In genomic region chr8:126665581-126666241, GRCm38 (mm10) we compare ENCODE assay signal across 8 mouse cellular contexts.
A peak's percentile ranks its signal among the peaks of the same experiment; 100 is the strongest.
DNase-seq lines count a peak whose midpoint lies in the region; ATAC-seq and TF ChIP-seq lines count a peak whose summit lies in the region.

No protein-coding gene starts in this region.

- H3K4me1 ChIP-seq in G1E (ENCODE audit: insufficient read depth, low read depth, low read length), result peaks cover 89% of the 10 kb centered on the region
- peaks cover 50% of the 10 kb centered on the region for H3K4me1 ChIP-seq in brown adipose tissue, adult 24 weeks (ENCODE audit: control insufficient read depth, insufficient read depth, insufficient read length, low read length)
- H3K4me1 ChIP-seq in forebrain, embryonic 15.5 days, result peaks cover 87% of the 10 kb centered on the region
- H3K4me1 ChIP-seq in liver, embryonic 14.5 days (replicated peaks; ENCODE audit: control insufficient read depth in 2 of 2, insufficient read depth in 2 of 2, low read length in 1 of 2), result peaks cover 8 to 47% of the 10 kb centered on the region in 2 experiments

- no peaks in the 10 kb centered on the region for H3K36me3 ChIP-seq in G1E (replicated peaks)
- H3K36me3 ChIP-seq in forebrain, embryonic 15.5 days, result no peaks in the 10 kb centered on the region
- H3K36me3 ChIP-seq in liver, embryonic 14.5 days (replicated peaks; ENCODE audit: control insufficient read depth, insufficient read depth, low read depth), result no peaks in the 10 kb centered on the region

- no peak for DNase-seq in G1E (ENCODE audit: low spot score)
- DNase-seq in heart, postnatal 14 days, result peak; percentile 58 to 62
- DNase-seq in kidney, postnatal 4 days, result peak; percentile 65 to 73
- no peak for DNase-seq in liver, embryonic 14.5 days (ENCODE audit: low read depth in 3 of 3, low spot score in 3 of 3)
- DNase-seq in naive thymus-derived CD4-positive, alpha-beta T cell, adult 2 months (ENCODE audit: low read depth), result peak; percentile 62
- peak; percentile 75 for DNase-seq in urinary bladder, postnatal 14 days (ENCODE audit: low spot score)

- WGBS in forebrain, embryonic 15.5 days, result 2% methylated on average over 18 of the region's 18 CpGs
- WGBS in liver, embryonic 14.5 days (ENCODE audit: insufficient replicate concordance), result 27% methylated on average over 18 of the region's 18 CpGs

- no peaks in the 10 kb centered on the region for H3K27me3 ChIP-seq in G1E (ENCODE audit: insufficient read depth, low read length)
- no peaks in the 10 kb centered on the region for H3K27me3 ChIP-seq in forebrain, embryonic 15.5 days
- H3K27me3 ChIP-seq in liver, embryonic 14.5 days (ENCODE audit: control insufficient read depth, insufficient read depth, low read length), result no peaks in the 10 kb centered on the region

- H3K4me2 ChIP-seq in forebrain, embryonic 15.5 days (replicated peaks), result peak overlapping the region; percentile 46
- peak overlapping the region; percentile 44 for H3K4me2 ChIP-seq in liver, embryonic 14.5 days (ENCODE audit: low read depth)

- TF ChIP-seq CTCF in G1E (IDR thresholded peaks at IDR 0.05; ENCODE audit: low read depth, low read length), result no peak
- TF ChIP-seq CTCF in liver, embryonic 14.5 days (IDR thresholded peaks at IDR 0.05; ENCODE audit: low read depth), result no peak

- intact Hi-C loops in heart, postnatal 14 days (cut with DNase I), result loop anchor here (1.0 to 5.0 kb wide), 7 partner anchors 69 to 252 kb away; no protein-coding TSS in a partner anchor

- H3K9me3 ChIP-seq in G1E (replicated peaks), result no peaks in the 10 kb centered on the region
- H3K9me3 ChIP-seq in forebrain, embryonic 15.5 days, result no peaks in the 10 kb centered on the region
- no peaks in the 10 kb centered on the region for H3K9me3 ChIP-seq in liver, embryonic 14.5 days (ENCODE audit: control insufficient read depth, low read length)

- H3K4me3 ChIP-seq in G1E (ENCODE audit: low read depth, low read length), result peak overlapping the region; percentile 65; the same call in 1 of the 2 replicates
- H3K4me3 ChIP-seq in brown adipose tissue, adult 24 weeks (ENCODE audit: insufficient read depth, low read depth, low read length), result peak overlapping the region; percentile 40
- peak overlapping the region; percentile 18 for H3K4me3 ChIP-seq in forebrain, embryonic 15.5 days
- H3K4me3 ChIP-seq in liver, embryonic 14.5 days (ENCODE audit: insufficient read depth in 1 of 2, low read depth in 2 of 2, low read length in 2 of 2), result no peak overlapping the region

- TF ChIP-seq EP300 in liver, embryonic 14.5 days (IDR thresholded peaks at IDR 0.05; ENCODE audit: low read depth), result no peak

- H3K27ac ChIP-seq in brown adipose tissue, adult 24 weeks (replicated peaks; ENCODE audit: low read depth, low read length), result peak overlapping the region; percentile 99
- H3K27ac ChIP-seq in forebrain, embryonic 15.5 days (replicated peaks), result peak overlapping the region; percentile 98
- peak overlapping the region; percentile 8 for H3K27ac ChIP-seq in liver, embryonic 14.5 days

- peak; percentile 42 for ATAC-seq in G1E (ENCODE audit: extremely low read depth, insufficient number of reproducible peaks, low FRiP score, poor library complexity, severe bottlenecking)
- peak; percentile 8; the same call in 1 of the 2 replicates for ATAC-seq in forebrain, embryonic 15.5 days (replicated peaks)
- no peak for ATAC-seq in liver, embryonic 14.5 days (ENCODE audit: insufficient read depth)

- H3K9ac ChIP-seq in forebrain, embryonic 15.5 days (replicated peaks), result peak overlapping the region; percentile 44
- H3K9ac ChIP-seq in liver, embryonic 14.5 days (replicated peaks), result no peak overlapping the region; the same call in 1 of the 2 replicates

Comparison
In these comparisons a context has a peak if more than half of its experiments do, and no peak if none do; other contexts are left out.
1. DNase-seq: peak in heart, postnatal 14 days (2 of 2), kidney, postnatal 4 days (2 of 2), naive thymus-derived CD4-positive, alpha-beta T cell, adult 2 months (single experiment) and urinary bladder, postnatal 14 days (single experiment); none in G1E (single experiment) and liver, embryonic 14.5 days (0 of 3).
2. H3K4me3 ChIP-seq: peak in G1E (single experiment), brown adipose tissue, adult 24 weeks (single experiment) and forebrain, embryonic 15.5 days (single experiment); none in liver, embryonic 14.5 days (0 of 2).
3. H3K27ac ChIP-seq: peak in every context shown above with its lines; median percentile 99 in brown adipose tissue, adult 24 weeks; 98 in forebrain, embryonic 15.5 days; 8 in liver, embryonic 14.5 days.